Mouse (Mus musculus): ENCODE measurements around the gene Cd59a.

Gene Cd59a

GRCm38 (mm10) chr2:104135920-104136319 lies 40.3 kb downstream of the Cd59a start:
- DNase-seq (ENCODE audit: low read depth), result no peak

- no peak for DNase-seq (ENCODE audit: low read depth)
Measured at GRCm38 (mm10) chr2:104142140-104142539, 46.5 kb downstream of the Cd59a start.

- DNase-seq (ENCODE audit: low read depth), result no peak
Measured at GRCm38 (mm10) chr2:104144004-104144403, 48.4 kb downstream of the Cd59a start.

GRCm38 (mm10) chr2:104145983-104146382 lies 50.4 kb downstream of the Cd59a start:
- peak; percentile 44 for DNase-seq (ENCODE audit: low read depth)

GRCm38 (mm10) chr2:104147910-104148561 lies 52.4 kb downstream of the Cd59a start:
- DNase-seq (ENCODE audit: low read depth), result no peak

- no peak for DNase-seq (ENCODE audit: low read depth)
Measured at GRCm38 (mm10) chr2:104150608-104151397, 55.2 kb downstream of the Cd59a start.

GRCm38 (mm10) chr2:104153345-104153744 lies 57.7 kb downstream of the Cd59a start:
- no peak for DNase-seq (ENCODE audit: low read depth)

GRCm38 (mm10) chr2:104153876-104154275 lies 58.3 kb downstream of the Cd59a start:
- DNase-seq (ENCODE audit: low read depth), result no peak

GRCm38 (mm10) chr2:104157831-104158230 lies 62.2 kb downstream of the Cd59a start:
- no peak for DNase-seq (ENCODE audit: low read depth)

- DNase-seq (ENCODE audit: low read depth), result no peak
Measured at GRCm38 (mm10) chr2:104163418-104163817, 67.8 kb downstream of the Cd59a start.

- no peak for DNase-seq (ENCODE audit: low read depth)
Measured at GRCm38 (mm10) chr2:104163978-104164487, 68.4 kb downstream of the Cd59a start.

Measured in c-Kit-positive CD71-positive TER-119-negative erythroid progenitor cells, embryonic 14.5 days (primary cell).